Mouse (Mus musculus): ENCODE data around the gene Tmem81. TPM values are rescaled to one million over a fixed set of nuclear protein-coding genes. Genes with fewer than 3 reads are reported as not detected.
A peak's percentile ranks its signal among the peaks of the same experiment; 100 is the strongest.

Tmem81 gene
- polyA plus RNA-seq, 1 experiment from 2014 or later: 2.0 TPM

- WGBS: 82% methylated on average over 8 of the region's 8 CpGs
- no peaks in the 10 kb centered on the region for H3K4me1 ChIP-seq (ENCODE audit: control insufficient read depth, insufficient read depth, low read length)
- H3K4me3 ChIP-seq (ENCODE audit: low read depth, low read length): no peak overlapping the region
- H3K36me3 ChIP-seq (ENCODE audit: control insufficient read depth, insufficient read depth, low read length): no peaks in the 10 kb centered on the region
- ATAC-seq (ENCODE audit: insufficient number of reproducible peaks, insufficient read depth, low FRiP score, low read depth): no peak
- no peaks in the 10 kb centered on the region for H3K9me3 ChIP-seq (ENCODE audit: control insufficient read depth, low read depth, low read length)
- H3K4me2 ChIP-seq (replicated peaks; ENCODE audit: low read depth, low read length): no peak overlapping the region
- H3K9ac ChIP-seq (replicated peaks; ENCODE audit: low read depth, low read length): no peak overlapping the region
- H3K27ac ChIP-seq (ENCODE audit: low read length): no peak overlapping the region
- H3K27me3 ChIP-seq (ENCODE audit: control insufficient read depth, insufficient read depth, low read length): no peaks in the 10 kb centered on the region
Measured at GRCm38 (mm10) chr1:132523048-132523447, 17.0 kb downstream of the Tmem81 start.

- 32% methylated on average over 4 of the region's 4 CpGs for WGBS
- H3K4me2 ChIP-seq (replicated peaks; ENCODE audit: low read depth, low read length): no peak overlapping the region
- no peaks in the 10 kb centered on the region for H3K27me3 ChIP-seq (ENCODE audit: control insufficient read depth, insufficient read depth, low read length)
- H3K36me3 ChIP-seq (ENCODE audit: control insufficient read depth, insufficient read depth, low read length): no peaks in the 10 kb centered on the region
- ATAC-seq (ENCODE audit: insufficient number of reproducible peaks, insufficient read depth, low FRiP score, low read depth): no peak
- H3K9me3 ChIP-seq (ENCODE audit: control insufficient read depth, low read depth, low read length): no peaks in the 10 kb centered on the region
- H3K27ac ChIP-seq (ENCODE audit: low read length): no peak overlapping the region
- no peak overlapping the region for H3K4me3 ChIP-seq (ENCODE audit: low read depth, low read length)
- H3K9ac ChIP-seq (replicated peaks; ENCODE audit: low read depth, low read length): no peak overlapping the region
- H3K4me1 ChIP-seq (ENCODE audit: control insufficient read depth, insufficient read depth, low read length): no peaks in the 10 kb centered on the region
Measured at GRCm38 (mm10) chr1:132523920-132524319, 17.9 kb downstream of the Tmem81 start.

- Histone ChIP-seq H3K9ac (replicated peaks; ENCODE audit: low read depth, low read length) (no peak overlapping the region), H3K27ac (ENCODE audit: low read length) (no peak overlapping the region), H3K4me3 (ENCODE audit: low read depth, low read length) (no peak overlapping the region), H3K36me3 (ENCODE audit: control insufficient read depth, insufficient read depth, low read length) (no peaks in the 10 kb centered on the region), H3K4me1 (ENCODE audit: control insufficient read depth, insufficient read depth, low read length) (peaks cover 7% of the 10 kb centered on the region), H3K27me3 (ENCODE audit: control insufficient read depth, insufficient read depth, low read length) (no peaks in the 10 kb centered on the region), H3K4me2 (replicated peaks; ENCODE audit: low read depth, low read length) (no peak overlapping the region), H3K9me3 (ENCODE audit: control insufficient read depth, low read depth, low read length) (no peaks in the 10 kb centered on the region)
- 6% methylated on average over 10 of the region's 10 CpGs for WGBS
- ATAC-seq (ENCODE audit: insufficient number of reproducible peaks, insufficient read depth, low FRiP score, low read depth): no peak; the same call in 1 of the 2 replicates
Measured at GRCm38 (mm10) chr1:132525832-132526231, 19.8 kb downstream of the Tmem81 start.

GRCm38 (mm10) chr1:132528071-132528470 is 22.0 kb downstream of the Tmem81 start:
- Histone ChIP-seq H3K4me2 (replicated peaks; ENCODE audit: low read depth, low read length) (no peak overlapping the region), H3K4me1 (ENCODE audit: control insufficient read depth, insufficient read depth, low read length) (peaks cover 11% of the 10 kb centered on the region), H3K9ac (replicated peaks; ENCODE audit: low read depth, low read length) (no peak overlapping the region), H3K9me3 (ENCODE audit: control insufficient read depth, low read depth, low read length) (no peaks in the 10 kb centered on the region), H3K27ac (ENCODE audit: low read length) (no peak overlapping the region), H3K4me3 (ENCODE audit: low read depth, low read length) (no peak overlapping the region), H3K27me3 (ENCODE audit: control insufficient read depth, insufficient read depth, low read length) (no peaks in the 10 kb centered on the region), H3K36me3 (ENCODE audit: control insufficient read depth, insufficient read depth, low read length) (no peaks in the 10 kb centered on the region)
- WGBS: 91% methylated on average over 13 of the region's 13 CpGs
- no peak for ATAC-seq (ENCODE audit: insufficient number of reproducible peaks, insufficient read depth, low FRiP score, low read depth)

- Histone ChIP-seq H3K4me1 (ENCODE audit: control insufficient read depth, insufficient read depth, low read length) (peaks cover 15% of the 10 kb centered on the region), H3K9ac (replicated peaks; ENCODE audit: low read depth, low read length) (no peak overlapping the region), H3K9me3 (ENCODE audit: control insufficient read depth, low read depth, low read length) (no peaks in the 10 kb centered on the region), H3K4me3 (ENCODE audit: low read depth, low read length) (no peak overlapping the region), H3K4me2 (replicated peaks; ENCODE audit: low read depth, low read length) (no peak overlapping the region), H3K36me3 (ENCODE audit: control insufficient read depth, insufficient read depth, low read length) (no peaks in the 10 kb centered on the region), H3K27ac (ENCODE audit: low read length) (no peak overlapping the region), H3K27me3 (ENCODE audit: control insufficient read depth, insufficient read depth, low read length) (no peaks in the 10 kb centered on the region)
- ATAC-seq (ENCODE audit: insufficient number of reproducible peaks, insufficient read depth, low FRiP score, low read depth): no peak
- WGBS: 84% methylated on average over 19 of the region's 19 CpGs
Measured at GRCm38 (mm10) chr1:132528647-132529334, 22.8 kb downstream of the Tmem81 start.

- no peaks in the 10 kb centered on the region for H3K36me3 ChIP-seq (ENCODE audit: control insufficient read depth, insufficient read depth, low read length)
- no peaks in the 10 kb centered on the region for H3K9me3 ChIP-seq (ENCODE audit: control insufficient read depth, low read depth, low read length)
- H3K9ac ChIP-seq (replicated peaks; ENCODE audit: low read depth, low read length): no peak overlapping the region
- H3K27ac ChIP-seq (ENCODE audit: low read length): no peak overlapping the region
- no peak; the same call in 1 of the 2 replicates for ATAC-seq (ENCODE audit: insufficient number of reproducible peaks, insufficient read depth, low FRiP score, low read depth)
- no peak overlapping the region for H3K4me3 ChIP-seq (ENCODE audit: low read depth, low read length)
- no peaks in the 10 kb centered on the region for H3K27me3 ChIP-seq (ENCODE audit: control insufficient read depth, insufficient read depth, low read length)
- peaks cover 15% of the 10 kb centered on the region for H3K4me1 ChIP-seq (ENCODE audit: control insufficient read depth, insufficient read depth, low read length)
- WGBS: 9% methylated on average over 5 of the region's 5 CpGs
- no peak overlapping the region for H3K4me2 ChIP-seq (replicated peaks; ENCODE audit: low read depth, low read length)
Measured at GRCm38 (mm10) chr1:132530631-132531191, 24.7 kb downstream of the Tmem81 start.

GRCm38 (mm10) chr1:132532521-132532920 is 26.5 kb downstream of the Tmem81 start:
- Histone ChIP-seq H3K9me3 (ENCODE audit: control insufficient read depth, low read depth, low read length) (no peaks in the 10 kb centered on the region), H3K27me3 (ENCODE audit: control insufficient read depth, insufficient read depth, low read length) (no peaks in the 10 kb centered on the region), H3K36me3 (ENCODE audit: control insufficient read depth, insufficient read depth, low read length) (no peaks in the 10 kb centered on the region), H3K4me3 (ENCODE audit: low read depth, low read length) (no peak overlapping the region), H3K9ac (replicated peaks; ENCODE audit: low read depth, low read length) (no peak overlapping the region), H3K4me2 (replicated peaks; ENCODE audit: low read depth, low read length) (no peak overlapping the region), H3K27ac (ENCODE audit: low read length) (no peak overlapping the region), H3K4me1 (ENCODE audit: control insufficient read depth, insufficient read depth, low read length) (peaks cover 15% of the 10 kb centered on the region)
- WGBS: 59% methylated on average over 9 of the region's 9 CpGs
- no peak for ATAC-seq (ENCODE audit: insufficient number of reproducible peaks, insufficient read depth, low FRiP score, low read depth)

GRCm38 (mm10) chr1:132533840-132534239 is 27.8 kb downstream of the Tmem81 start:
- ATAC-seq (ENCODE audit: insufficient number of reproducible peaks, insufficient read depth, low FRiP score, low read depth): 0 out of 2 replicates have a peak, but pooled peaks have one; percentile 21
- no peaks in the 10 kb centered on the region for H3K27me3 ChIP-seq (ENCODE audit: control insufficient read depth, insufficient read depth, low read length)
- no peaks in the 10 kb centered on the region for H3K9me3 ChIP-seq (ENCODE audit: control insufficient read depth, low read depth, low read length)
- no peak overlapping the region for H3K9ac ChIP-seq (replicated peaks; ENCODE audit: low read depth, low read length)
- no peaks in the 10 kb centered on the region for H3K36me3 ChIP-seq (ENCODE audit: control insufficient read depth, insufficient read depth, low read length)
- H3K4me2 ChIP-seq (replicated peaks; ENCODE audit: low read depth, low read length): no peak overlapping the region
- 5% methylated on average over 8 of the region's 8 CpGs for WGBS
- H3K27ac ChIP-seq (ENCODE audit: low read length): no peak overlapping the region
- no peak overlapping the region for H3K4me3 ChIP-seq (ENCODE audit: low read depth, low read length)
- H3K4me1 ChIP-seq (ENCODE audit: control insufficient read depth, insufficient read depth, low read length): peaks cover 15% of the 10 kb centered on the region
